Mouse (Mus musculus) testis, adult 2 months (tissue): ENCODE results near the gene Dolpp1. TPM values are rescaled to one million over a fixed set of nuclear protein-coding genes. Genes with fewer than 3 reads are reported as not detected.

Source experiments
- H3K27ac ChIP-seq: fragments of 200-500 bp; 2 replicates; pipeline ENCODE4 v1.5.1; 2012; ENCODE audit warnings: low read depth, low read length; ENCODE audit not compliant: control insufficient read depth, insufficient read depth
- H3K27me3 ChIP-seq: fragments of 200-500 bp; 2 replicates; pipeline ENCODE4 v1.6.1; 2012; ENCODE audit warnings: mild to moderate bottlenecking, low read length, moderate library complexity; ENCODE audit not compliant: control insufficient read depth, insufficient read depth
- H3K36me3 ChIP-seq: fragments of 200-500 bp; 2 replicates; pipeline ENCODE4 v1.6.1; 2012; ENCODE audit warnings: mild to moderate bottlenecking, low read length; ENCODE audit not compliant: control insufficient read depth, insufficient read depth
- H3K4me1 ChIP-seq: fragments of 200-500 bp; 2 replicates; pipeline ENCODE4 v1.6.1; 2012; ENCODE audit warnings: low read length; ENCODE audit not compliant: control insufficient read depth, insufficient read depth
- H3K4me3 ChIP-seq: fragments of 200-500 bp; 2 replicates; pipeline ENCODE4 v1.5.1; 2012; ENCODE audit warnings: low read depth, mild to moderate bottlenecking, low read length, moderate library complexity, mixed read lengths; ENCODE audit not compliant: control insufficient read depth
- CTCF ChIP-seq: fragments of 200-500 bp; IDR thresholded peaks from 2 replicates; pipeline ENCODE4 v1.5.1; 2012; ENCODE audit warnings: low read depth, mild to moderate bottlenecking, inconsistent platforms, low read length, moderate library complexity; ENCODE audit not compliant: control insufficient read depth, insufficient read depth, insufficient replicate concordance
- POLR2A ChIP-seq: fragments of 200-500 bp; IDR thresholded peaks from 2 replicates; pipeline ENCODE4 v1.6.1; 2012; ENCODE audit warnings: low read depth, mild to moderate bottlenecking, inconsistent platforms, low read length, moderate library complexity; ENCODE audit not compliant: control insufficient read depth
- polyA plus RNA-seq: library from polyadenylated mRNA; depleted of rRNA; stranded (reverse); fragments of >200 nt; gene quantifications from 2 replicates; pipeline ENCODE4 v1.2.3, GENCODE M21; 2012; rRNA removed

Gene Dolpp1
- polyA plus RNA-seq = 27.3 and 32.6 TPM in 2 replicates

GRCm38 (mm10) chr2:30392114-30392576 lies at the start of gene Dolpp1:
Gene Dolpp1, plus strand, starts transcription at chr2:30392254.
- TF ChIP-seq CTCF (no peak), POLR2A (peak; percentile 50)
- H3K27me3 ChIP-seq = no peaks in the 10 kb centered on the region
- peaks cover 15% of the 10 kb centered on the region for H3K4me1 ChIP-seq
- peak within 1 kb of the TSS; percentile 95 for H3K4me3 ChIP-seq
- H3K27ac ChIP-seq = peak within 1 kb of the TSS; percentile 98
- H3K36me3 ChIP-seq = no peaks in the 10 kb centered on the region

DNA sequence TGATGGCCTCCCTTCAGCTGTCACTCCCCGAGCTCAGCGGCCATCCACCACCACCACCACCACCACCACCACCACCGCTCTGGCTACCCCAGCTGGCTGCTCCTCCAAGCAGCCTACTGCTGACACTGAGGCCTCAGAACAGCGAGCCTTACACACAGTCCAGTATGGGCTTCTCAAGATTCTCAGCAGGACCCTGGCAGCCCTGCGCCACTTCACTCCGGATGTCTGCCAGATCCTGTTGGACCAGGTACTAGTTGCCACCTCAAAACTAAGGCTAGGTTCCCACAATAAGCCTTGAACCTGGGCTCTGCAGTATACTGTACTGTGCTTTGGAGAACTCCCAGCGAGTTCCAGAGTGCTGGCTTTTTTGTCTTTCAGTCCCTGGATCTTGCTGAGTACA lies 49.5 kb upstream of the Dolpp1 start:
- H3K36me3 ChIP-seq = peaks cover 4% of the 10 kb centered on the region
- H3K4me1 ChIP-seq = no peaks in the 10 kb centered on the region
- TF ChIP-seq POLR2A = no peak
- no peak for TF ChIP-seq CTCF
- no peak overlapping the region for H3K27ac ChIP-seq
- no peak overlapping the region for H3K4me3 ChIP-seq
- H3K27me3 ChIP-seq = no peaks in the 10 kb centered on the region

DNA sequence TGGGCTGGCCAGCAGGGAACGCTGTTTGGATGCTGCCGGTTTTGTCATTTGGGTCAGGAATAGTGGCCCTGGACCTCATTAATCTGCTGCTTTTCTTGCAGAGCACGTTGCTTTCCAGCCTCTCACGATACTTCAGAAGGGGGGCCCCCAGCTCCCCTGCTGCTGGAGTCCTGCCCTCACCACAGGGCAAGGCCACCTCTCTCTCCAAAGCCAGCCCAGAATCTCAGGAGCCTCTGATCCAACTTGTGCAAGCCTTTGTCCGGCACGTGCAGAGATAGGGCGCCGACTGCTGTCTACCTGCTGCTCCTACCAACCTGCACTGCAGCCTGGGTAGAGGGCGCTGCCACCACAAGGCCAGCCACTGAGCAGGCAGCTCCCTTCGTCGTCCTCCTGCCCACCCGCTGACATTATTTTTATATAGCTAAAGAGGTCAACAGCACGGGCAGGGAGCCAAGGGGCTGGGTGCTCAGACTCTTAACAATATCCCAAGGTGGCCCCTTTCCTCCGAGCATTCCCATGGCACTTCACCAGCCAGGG lies 48.4 kb upstream of the Dolpp1 start:
- Histone ChIP-seq H3K4me1 (no peaks in the 10 kb centered on the region), H3K27ac (no peak overlapping the region), H3K27me3 (no peaks in the 10 kb centered on the region), H3K4me3 (no peak overlapping the region), H3K36me3 (peaks cover 4% of the 10 kb centered on the region)
- no peak for TF ChIP-seq CTCF
- TF ChIP-seq POLR2A = no peak

DNA sequence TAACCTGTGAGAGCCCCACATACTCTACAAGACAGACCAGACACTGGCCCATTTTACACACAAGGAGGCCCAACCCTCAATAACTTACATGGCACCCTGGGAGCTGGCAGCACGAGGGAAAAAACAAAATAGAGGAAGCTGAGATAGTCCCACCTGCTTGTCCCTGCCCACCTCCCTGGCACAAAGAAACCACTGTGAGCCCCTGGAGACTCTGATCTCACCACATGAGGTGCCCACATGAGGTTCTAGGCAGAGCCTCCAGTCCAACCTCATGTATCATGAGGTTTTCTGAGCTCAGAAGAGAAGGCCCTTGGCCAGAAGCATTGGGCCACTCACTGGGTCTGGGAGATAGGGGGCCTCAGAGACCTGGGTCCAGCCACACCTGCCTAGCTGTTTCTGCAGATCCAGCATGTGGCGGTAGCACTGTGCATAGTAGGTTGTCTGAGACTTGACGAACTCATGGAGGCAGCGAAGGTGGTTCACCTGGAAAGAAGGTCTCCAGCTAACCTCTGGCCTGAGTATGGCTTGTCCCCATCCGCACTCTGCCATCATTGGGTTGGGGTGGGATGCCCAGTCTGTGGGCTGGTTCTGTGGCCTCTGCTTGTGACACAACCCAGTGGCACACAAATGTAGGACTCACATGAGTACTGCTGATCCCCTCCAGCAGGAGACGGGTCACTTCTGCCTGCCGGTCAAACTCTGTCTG lies 45.9 kb upstream of the Dolpp1 start:
- Histone ChIP-seq H3K27ac (no peak overlapping the region), H3K4me3 (peak overlapping the region; percentile 39), H3K4me1 (no peaks in the 10 kb centered on the region), H3K27me3 (no peaks in the 10 kb centered on the region), H3K36me3 (peaks cover 3% of the 10 kb centered on the region)
- TF ChIP-seq CTCF (no peak), POLR2A (no peak)

DNA sequence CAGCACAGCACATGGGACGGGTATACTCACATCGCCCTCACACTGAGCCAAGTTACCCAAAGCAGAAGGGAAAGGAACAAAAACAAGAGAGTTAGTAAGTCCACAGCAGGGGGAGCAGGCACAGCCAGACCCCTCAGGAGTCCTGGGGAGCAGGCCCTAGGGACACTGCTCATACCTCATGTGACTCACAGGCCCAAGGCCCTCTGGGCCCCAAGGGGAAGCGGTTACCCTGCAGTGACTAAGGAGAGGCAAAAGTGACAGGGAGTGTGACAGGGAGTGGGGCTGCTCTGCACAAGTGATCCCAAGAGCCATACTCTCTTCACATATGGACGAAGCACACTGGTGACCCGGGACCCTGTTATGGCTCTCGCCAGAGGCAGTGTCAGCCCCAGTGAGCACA lies 42.9 kb upstream of the Dolpp1 start:
- Histone ChIP-seq H3K36me3 (no peaks in the 10 kb centered on the region; the same call in 1 of the 2 replicates), H3K27me3 (no peaks in the 10 kb centered on the region), H3K27ac (no peak overlapping the region), H3K4me3 (no peak overlapping the region), H3K4me1 (no peaks in the 10 kb centered on the region)
- TF ChIP-seq POLR2A (no peak), CTCF (no peak)

- H3K36me3 ChIP-seq = no peaks in the 10 kb centered on the region
Observed at GRCm38 (mm10) chr2:30351149-30351548, 40.9 kb upstream of the Dolpp1 start.

GRCm38 (mm10) chr2:30355861-30356260 lies 36.2 kb upstream of the Dolpp1 start:
- Histone ChIP-seq H3K4me1 (peaks cover 12% of the 10 kb centered on the region), H3K36me3 (no peaks in the 10 kb centered on the region), H3K27ac (no peak overlapping the region), H3K27me3 (no peaks in the 10 kb centered on the region), H3K4me3 (no peak overlapping the region)
- TF ChIP-seq POLR2A (no peak), CTCF (no peak)

More at GRCm38 (mm10) chr2:30351149-30351548, 40.9 kb upstream of the Dolpp1 start:
- Histone ChIP-seq H3K4me1 (no peaks in the 10 kb centered on the region), H3K27me3 (no peaks in the 10 kb centered on the region), H3K4me3 (no peak overlapping the region), H3K27ac (no peak overlapping the region)
- TF ChIP-seq POLR2A (no peak), CTCF (no peak)
